In genomic region chr8:117061180-117061880, GRCm38 (mm10) we compare ENCODE assay signal across 15 mouse cellular contexts. TPM values are rescaled to one million over a fixed set of nuclear protein-coding genes. Genes with fewer than 3 reads are reported as not detected.
DNase-seq lines count a peak whose midpoint lies in the region; ATAC-seq lines count a peak whose summit lies in the region.
"Had no signal": no experiment of that assay in that cellular context is flagged by ENCODE, and none has a peak within 500 bp of the region (broad histone marks: within the 10 kb centered on the region; RNA-seq: fewer than 3 reads in every experiment).

No protein-coding gene starts in this region.

- no peak overlapping the region for H3K27ac ChIP-seq in embryonic facial prominence, embryonic 14.5 days (replicated peaks; ENCODE audit: low read depth, low read length)
- no peak overlapping the region for H3K27ac ChIP-seq in embryonic facial prominence, embryonic 10.5 days (replicated peaks)
- H3K27ac ChIP-seq in midbrain, embryonic 15.5 days, result 0 out of 2 replicates have a peak overlapping the region, but pooled peaks have one; percentile 34
- H3K27ac ChIP-seq: stomach, embryonic 15.5 days had no signal

- H3K4me2 ChIP-seq in embryonic facial prominence, embryonic 14.5 days (ENCODE audit: low read depth, low read length), result no peak overlapping the region
- H3K4me2 ChIP-seq in midbrain, embryonic 15.5 days, result no peak overlapping the region
- H3K4me2 ChIP-seq: liver, embryonic 11.5 days; stomach, embryonic 15.5 days had no signal

- peak; percentile 44 for DNase-seq in embryonic facial prominence, embryonic 14.5 days (ENCODE audit: low spot score)
- DNase-seq in embryonic facial prominence, embryonic 10.5 days (ENCODE audit: low spot score), result no peak
- DNase-seq in MN1 (ENCODE audit: low spot score), result peak; percentile 61
- DNase-seq in frontal cortex, adult 2 months (ENCODE audit: extremely low spot score in 1 of 2, low spot score in 1 of 2), result peak; percentile 37 to 76
- DNase-seq in heart, postnatal 4 days, result no peak
- DNase-seq in c-Kit-positive CD71-positive TER-119-positive erythroid progenitor cells, embryonic 14.5 days (ENCODE audit: low spot score), result no peak
- DNase-seq in heart, adult 18-20 months, result no peak
- DNase-seq: cerebellum, adult 11-12 months; heart, postnatal 36 days; kidney, postnatal 25 days had no signal

- H3K9me3 ChIP-seq in embryonic facial prominence, embryonic 14.5 days (ENCODE audit: control insufficient read depth, low read length), result peaks cover 11% of the 10 kb centered on the region; the same call in 1 of the 2 replicates
- peaks cover 5% of the 10 kb centered on the region for H3K9me3 ChIP-seq in embryonic facial prominence, embryonic 10.5 days
- no peaks in the 10 kb centered on the region for H3K9me3 ChIP-seq in midbrain, embryonic 15.5 days
- H3K9me3 ChIP-seq: stomach, embryonic 15.5 days had no signal

- no peak overlapping the region for H3K4me3 ChIP-seq in embryonic facial prominence, embryonic 14.5 days (ENCODE audit: low read depth, low read length)
- H3K4me3 ChIP-seq in embryonic facial prominence, embryonic 10.5 days, result no peak overlapping the region
- H3K4me3 ChIP-seq in midbrain, embryonic 15.5 days, result no peak overlapping the region
- H3K4me3 ChIP-seq: stomach, embryonic 15.5 days had no signal

- no peaks in the 10 kb centered on the region for H3K27me3 ChIP-seq in embryonic facial prominence, embryonic 14.5 days (replicated peaks; ENCODE audit: control insufficient read depth, insufficient read depth, low read length)
- H3K27me3 ChIP-seq in embryonic facial prominence, embryonic 10.5 days (replicated peaks; ENCODE audit: low read depth, poor library complexity, severe bottlenecking), result no peaks in the 10 kb centered on the region
- H3K27me3 ChIP-seq in midbrain, embryonic 15.5 days (replicated peaks), result no peaks in the 10 kb centered on the region
- H3K27me3 ChIP-seq: stomach, embryonic 15.5 days had no signal

- WGBS in embryonic facial prominence, embryonic 14.5 days, result 66% methylated on average over 13 of the region's 13 CpGs
- WGBS in embryonic facial prominence, embryonic 10.5 days, result 73% methylated on average over 13 of the region's 13 CpGs
- 45% methylated on average over 13 of the region's 13 CpGs for WGBS in midbrain, embryonic 15.5 days

- no peak overlapping the region for H3K9ac ChIP-seq in embryonic facial prominence, embryonic 14.5 days (ENCODE audit: low read depth, low read length)
- H3K9ac ChIP-seq in midbrain, embryonic 15.5 days, result no peak overlapping the region
- H3K9ac ChIP-seq: stomach, embryonic 15.5 days had no signal

- no peaks in the 10 kb centered on the region for H3K4me1 ChIP-seq in embryonic facial prominence, embryonic 14.5 days (ENCODE audit: control insufficient read depth, insufficient read depth, low read length)
- peaks cover 3% of the 10 kb centered on the region for H3K4me1 ChIP-seq in embryonic facial prominence, embryonic 10.5 days
- peaks cover 5% of the 10 kb centered on the region; the same call in 1 of the 2 replicates for H3K4me1 ChIP-seq in midbrain, embryonic 15.5 days
- H3K4me1 ChIP-seq: stomach, embryonic 15.5 days had no signal

- no peaks in the 10 kb centered on the region for H3K36me3 ChIP-seq in embryonic facial prominence, embryonic 14.5 days (ENCODE audit: control insufficient read depth, insufficient read depth, low read length)
- no peaks in the 10 kb centered on the region for H3K36me3 ChIP-seq in embryonic facial prominence, embryonic 10.5 days (replicated peaks)
- H3K36me3 ChIP-seq in midbrain, embryonic 15.5 days (replicated peaks), result no peaks in the 10 kb centered on the region
- H3K36me3 ChIP-seq: stomach, embryonic 15.5 days had no signal

- ATAC-seq in embryonic facial prominence, embryonic 14.5 days (ENCODE audit: low read depth), result no peak
- no peak for ATAC-seq in midbrain, embryonic 15.5 days (replicated peaks)

RNA-seq across cellular contexts. Expression of gene Pkd1l2, which starts 20.9 kb away (rescaled TPM):
- polyA plus RNA-seq in embryonic facial prominence, embryonic 14.5 days (2014; fragmentation: Nextera tagmentation; extraction: Ambion mirVana), result 0.03 and 0.13 TPM in 2 replicates
- not detected in 2 replicates for polyA plus RNA-seq in embryonic facial prominence, embryonic 10.5 days (2016; fragmentation: Nextera tagmentation; extraction: Ambion mirVana)
- polyA plus RNA-seq in frontal cortex, adult 2 months (2012; rRNA removed), result 0.10 and 0.11 TPM in 2 replicates
- polyA plus RNA-seq in midbrain, embryonic 15.5 days (2015; fragmentation: Nextera tagmentation; extraction: Ambion mirVana), result not detected in 2 replicates
- total RNA-seq in heart, postnatal 4 days (2021), result under 1 TPM; 0.02 to 0.05 TPM
- total RNA-seq in heart, adult 18-20 months (2021), result not detected
- polyA plus RNA-seq: C2C12 had no signal

RNA-seq across cellular contexts. Expression of gene Bco1, which starts 34.3 kb away (rescaled TPM):
- polyA plus RNA-seq in embryonic facial prominence, embryonic 14.5 days (2014; fragmentation: Nextera tagmentation; extraction: Ambion mirVana), result 0.15 and 0.34 TPM in 2 replicates
- polyA plus RNA-seq in embryonic facial prominence, embryonic 10.5 days (2016; fragmentation: Nextera tagmentation; extraction: Ambion mirVana), result 0.22 and 0.33 TPM in 2 replicates
- polyA plus RNA-seq in frontal cortex, adult 2 months (2012; rRNA removed), result 0.04 and 0.08 TPM in 2 replicates
- polyA plus RNA-seq in midbrain, embryonic 15.5 days (2015; fragmentation: Nextera tagmentation; extraction: Ambion mirVana), result 0.19 and 0.32 TPM in 2 replicates
- total RNA-seq in heart, postnatal 4 days (2021), result not detected
- total RNA-seq in heart, adult 18-20 months (2021), result under 1 TPM in 1 of 2 experiments, not detected in 1; 0.15 TPM
- total RNA-seq: heart, postnatal 36 days; neutrophil, adult 5-6 weeks had no signal
- polyA plus RNA-seq: C2C12 had no signal

Comparison
In these comparisons a context has a peak if more than half of its experiments do, and no peak if none do; other contexts are left out.
1. DNase-seq: peak in embryonic facial prominence, embryonic 14.5 days (single experiment), MN1 (single experiment) and frontal cortex, adult 2 months (2 of 2); none in embryonic facial prominence, embryonic 10.5 days (single experiment), heart, postnatal 4 days (single experiment), c-Kit-positive CD71-positive TER-119-positive erythroid progenitor cells, embryonic 14.5 days (single experiment) and heart, adult 18-20 months (0 of 2).